Mouse (Mus musculus) liver, embryonic 11.5 days (tissue): Measurements from ENCODE around the gene Ttn. TPM values are rescaled to one million over a fixed set of nuclear protein-coding genes. Genes with fewer than 3 reads are reported as not detected.

Experiments
- ATAC-seq: fragments of 200-750 bp; cut with Nextera tagmentation; replicated peaks from 2 replicates; pipeline ENCODE4 v1.8.0; 2017; ENCODE audit warnings: moderate number of reproducible peaks, mild to moderate bottlenecking, moderate TSS enrichment, moderate library complexity; ENCODE audit not compliant: low FRiP score
- DNase-seq: peaks from one replicate; pipeline ENCODE4 v3.0.0-alpha.2; 2017; ENCODE audit warnings: low spot score
- H3K27ac ChIP-seq: fragments of 300-500 bp; sonication (generic); 2 replicates; pipeline ENCODE4 v1.5.1; 2014; ENCODE audit warnings: mild to moderate bottlenecking, low read depth, low read length, control low read depth
- H3K27me3 ChIP-seq: fragments of 300-500 bp; sonication (generic); replicated peaks from 2 replicates; pipeline ENCODE4 v1.6.1; 2014; ENCODE audit warnings: low read length, mixed read lengths; ENCODE audit not compliant: control insufficient read depth, insufficient read depth
- H3K36me3 ChIP-seq: fragments of 300-500 bp; sonication (generic); 2 replicates; pipeline ENCODE4 v1.6.1; 2014; ENCODE audit warnings: mild to moderate bottlenecking, low read length, moderate library complexity, mixed read lengths; ENCODE audit not compliant: control insufficient read depth, insufficient read depth
- H3K4me1 ChIP-seq: fragments of 300-500 bp; sonication (generic); replicated peaks from 2 replicates; pipeline ENCODE4 v1.6.1; 2014; ENCODE audit warnings: low read length, mixed read lengths; ENCODE audit not compliant: control insufficient read depth, insufficient read depth
- H3K4me2 ChIP-seq: fragments of 300-500 bp; sonication (generic); 2 replicates; pipeline ENCODE4 v1.6.1; 2014; ENCODE audit warnings: mild to moderate bottlenecking, control low read depth, moderate library complexity
- H3K4me3 ChIP-seq: fragments of 300-500 bp; sonication (generic); 2 replicates; pipeline ENCODE4 v1.5.1; 2014; ENCODE audit warnings: low read depth, low read length, control low read depth
- H3K9ac ChIP-seq: fragments of 300-500 bp; sonication (generic); 2 replicates; pipeline ENCODE4 v1.6.1; 2014; ENCODE audit warnings: low read depth, low read length, control low read depth
- H3K9me3 ChIP-seq: fragments of 300-500 bp; sonication (generic); 2 replicates; pipeline ENCODE4 v1.6.1; 2016; ENCODE audit warnings: low read length, inconsistent platforms, mixed read lengths; ENCODE audit not compliant: control insufficient read depth
- WGBS: fragments of 180-500 bp; shearing (Covaris S2); extraction: QIAGEN DNeasy Blood & Tissue Kit; methylation state at CpG from one replicate; pipeline ENCODE4 v1.1.7; 2014; 5-methylcytosine and 5-hydroxymethylcytosine counted together
- polyA plus RNA-seq: library from polyadenylated mRNA; unstranded; fragments of >200 nt; fragmentation: Nextera tagmentation; extraction: Ambion mirVana; gene quantifications from 2 replicates; pipeline ENCODE4 v1.2.1, GENCODE M21; 2014

The Ttn gene
- polyA plus RNA-seq, 1 experiment from 2014 or later: 4.5 TPM

DNA sequence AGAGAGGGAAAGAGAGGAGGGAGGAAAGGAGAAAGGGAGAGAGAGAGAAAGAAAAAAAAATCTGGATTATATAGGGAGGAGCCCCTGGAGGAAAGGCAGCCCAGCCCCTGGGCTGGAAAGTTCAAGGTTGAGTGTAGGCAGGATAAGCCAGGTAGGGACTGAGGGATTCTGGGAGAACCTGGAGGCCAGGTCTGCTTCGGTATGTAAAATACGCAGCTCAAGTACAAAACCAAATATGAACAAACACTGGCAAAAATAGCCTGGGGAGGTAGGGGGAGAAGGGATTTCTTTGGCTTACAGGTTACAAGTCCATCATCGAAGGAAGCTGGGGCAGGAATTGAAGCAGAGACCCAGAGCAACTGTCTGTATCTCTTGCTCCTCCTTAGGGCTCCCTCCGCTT is 5.0 kb upstream of the Ttn start:
- WGBS: 81% methylated on average over 4 of the region's 4 CpGs
- H3K4me3 ChIP-seq: no peak overlapping the region
- no peaks in the 10 kb centered on the region for H3K27me3 ChIP-seq
- no peaks in the 10 kb centered on the region for H3K36me3 ChIP-seq
- DNase-seq (no peak), ATAC-seq (no peak)
- no peaks in the 10 kb centered on the region for H3K4me1 ChIP-seq
- H3K9me3 ChIP-seq: no peaks in the 10 kb centered on the region
- H3K27ac ChIP-seq: no peak overlapping the region
- H3K9ac ChIP-seq: no peak overlapping the region
- no peak overlapping the region for H3K4me2 ChIP-seq

DNA sequence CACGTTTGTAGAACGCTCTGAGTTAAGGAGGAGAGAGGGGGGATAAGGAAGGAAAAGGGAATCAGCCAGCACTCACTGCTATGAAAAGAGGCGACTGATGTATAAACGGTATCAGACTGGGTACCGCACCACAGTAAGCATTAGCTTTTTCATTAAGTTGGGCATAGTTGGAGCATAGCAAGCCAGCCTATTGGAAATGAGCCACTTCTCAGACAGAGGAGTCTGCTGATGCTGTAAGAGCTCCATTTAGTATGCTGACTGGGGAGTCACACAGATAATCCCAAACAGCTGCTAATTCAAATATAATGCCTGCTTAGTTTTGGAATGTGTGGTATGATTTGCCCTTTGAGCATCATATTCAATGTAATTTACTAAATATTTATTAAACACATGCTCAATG is 2.0 kb upstream of the Ttn start:
- H3K4me2 ChIP-seq: no peak overlapping the region
- no peak overlapping the region for H3K4me3 ChIP-seq
- no peak overlapping the region for H3K27ac ChIP-seq

DNA sequence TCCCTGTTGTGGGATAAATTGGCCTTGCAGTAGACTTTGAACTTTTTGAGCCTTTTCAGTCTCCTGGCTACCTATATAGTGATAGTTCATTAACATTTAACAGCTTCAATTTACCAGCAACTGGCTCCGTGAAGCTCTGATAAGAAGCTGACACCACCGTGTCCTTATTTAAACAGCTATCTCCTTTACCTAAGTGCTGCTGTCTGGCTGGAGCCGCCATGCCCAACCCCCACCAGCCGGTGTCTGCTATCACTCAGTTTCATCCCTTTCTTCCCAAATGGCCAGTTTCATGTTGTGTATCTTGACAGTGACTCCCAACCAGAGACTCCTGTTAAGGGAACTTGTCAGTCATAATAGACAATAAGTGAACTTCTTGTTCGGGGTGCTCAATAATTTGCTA is 1.3 kb upstream of the Ttn start:
- ATAC-seq (0 out of 2 replicates have a peak, but pooled peaks have one; percentile 53), DNase-seq (no peak)
- H3K4me1 ChIP-seq: no peaks in the 10 kb centered on the region
- no peak overlapping the region for H3K27ac ChIP-seq
- no peak overlapping the region for H3K9ac ChIP-seq
- WGBS: 17% methylated on average over 5 of the region's 5 CpGs
- H3K4me2 ChIP-seq: no peak overlapping the region
- H3K4me3 ChIP-seq: no peak overlapping the region
- H3K36me3 ChIP-seq: no peaks in the 10 kb centered on the region
- H3K9me3 ChIP-seq: no peaks in the 10 kb centered on the region
- no peaks in the 10 kb centered on the region for H3K27me3 ChIP-seq

More for the DNA sequence above, 2.0 kb upstream of the Ttn start:
- Histone ChIP-seq H3K27me3 (no peaks in the 10 kb centered on the region), H3K4me1 (no peaks in the 10 kb centered on the region), H3K9me3 (no peaks in the 10 kb centered on the region), H3K9ac (no peak overlapping the region), H3K36me3 (no peaks in the 10 kb centered on the region)
- DNase-seq: no peak
- 79% methylated on average over 5 of the region's 5 CpGs for WGBS
- ATAC-seq: no peak

DNA sequence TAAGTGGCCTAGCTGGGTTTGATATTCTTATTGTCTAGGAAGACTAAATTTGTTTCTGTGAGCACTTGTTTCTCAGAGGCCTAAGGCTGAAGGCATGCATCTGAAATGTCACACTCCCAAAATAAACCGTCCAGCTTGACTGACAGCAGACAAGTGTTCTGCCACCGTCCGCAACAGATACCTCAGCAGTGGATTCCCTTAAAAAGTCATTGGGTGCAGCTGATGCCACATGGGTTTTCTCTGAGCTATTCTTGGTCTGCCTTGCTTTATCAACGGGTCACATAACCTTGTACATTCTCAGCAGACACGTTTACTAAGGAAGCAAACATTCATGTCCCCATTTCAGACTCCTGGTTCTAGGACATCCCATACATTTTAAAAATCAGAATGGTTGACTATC is 630 bp downstream of the Ttn start:
- H3K4me2 ChIP-seq: no peak overlapping the region
- no peak overlapping the region for H3K27ac ChIP-seq
- H3K36me3 ChIP-seq: no peaks in the 10 kb centered on the region
- H3K9me3 ChIP-seq: no peaks in the 10 kb centered on the region
- no peak overlapping the region for H3K4me3 ChIP-seq
- H3K27me3 ChIP-seq: no peaks in the 10 kb centered on the region
- no peaks in the 10 kb centered on the region for H3K4me1 ChIP-seq
- no peak for ATAC-seq
- no peak overlapping the region for H3K9ac ChIP-seq
- no peak for DNase-seq
- WGBS: 57% methylated on average over 5 of the region's 5 CpGs

DNA sequence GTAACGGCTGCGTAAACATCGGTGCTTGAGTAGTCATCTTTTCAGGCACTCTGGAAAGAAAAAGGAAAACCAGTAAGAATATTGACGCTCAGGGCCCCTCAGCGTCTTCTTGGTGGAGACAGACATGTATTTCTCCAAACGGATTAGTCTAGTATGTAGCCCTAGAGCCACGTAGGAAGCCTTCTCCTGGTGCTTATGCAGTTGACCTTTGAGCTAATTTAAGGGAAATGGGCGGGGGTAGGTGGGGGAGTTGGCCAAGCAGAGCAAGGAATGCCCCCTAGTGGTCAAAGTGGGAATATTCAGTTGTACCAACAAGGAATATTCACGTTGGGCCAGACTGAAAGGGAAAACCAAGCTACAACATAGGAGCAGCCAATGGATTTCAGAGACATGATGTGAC is 2.2 kb downstream of the Ttn start:
- 52% methylated on average over 9 of the region's 9 CpGs for WGBS
- Histone ChIP-seq H3K9me3 (no peaks in the 10 kb centered on the region), H3K4me2 (no peak overlapping the region), H3K4me1 (no peaks in the 10 kb centered on the region), H3K36me3 (no peaks in the 10 kb centered on the region), H3K27me3 (no peaks in the 10 kb centered on the region), H3K4me3 (no peak overlapping the region), H3K27ac (no peak overlapping the region), H3K9ac (no peak overlapping the region)
- no peak for DNase-seq
- ATAC-seq: no peak; the same call in 1 of the 2 replicates

DNA sequence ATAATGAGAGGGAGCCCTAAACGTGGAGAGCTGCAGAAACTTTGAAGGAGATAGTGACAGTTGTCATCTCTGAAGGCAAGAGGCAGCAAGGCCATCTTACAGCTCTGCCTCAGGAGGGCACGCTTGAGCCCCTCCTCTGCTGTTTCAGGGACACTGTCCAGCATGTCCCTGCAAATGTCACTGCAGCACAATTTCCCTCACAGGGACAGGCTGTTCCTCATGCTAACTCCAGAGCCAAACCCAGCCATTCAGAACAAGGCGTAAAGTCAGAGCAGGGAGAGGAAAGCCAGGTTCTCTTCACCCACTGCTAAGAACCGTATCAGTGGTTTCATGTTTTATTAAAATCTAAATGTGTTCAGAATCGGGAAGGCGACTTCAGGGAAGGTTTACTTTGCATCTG is 4.7 kb downstream of the Ttn start:
- WGBS: 79% methylated on average over 6 of the region's 6 CpGs
- no peak overlapping the region for H3K9ac ChIP-seq
- H3K27me3 ChIP-seq: no peaks in the 10 kb centered on the region
- H3K9me3 ChIP-seq: no peaks in the 10 kb centered on the region
- H3K4me2 ChIP-seq: no peak overlapping the region
- no peak overlapping the region for H3K27ac ChIP-seq
- H3K4me3 ChIP-seq: no peak overlapping the region
- no peaks in the 10 kb centered on the region for H3K4me1 ChIP-seq
- H3K36me3 ChIP-seq: no peaks in the 10 kb centered on the region
- DNase-seq (no peak), ATAC-seq (no peak)

DNA sequence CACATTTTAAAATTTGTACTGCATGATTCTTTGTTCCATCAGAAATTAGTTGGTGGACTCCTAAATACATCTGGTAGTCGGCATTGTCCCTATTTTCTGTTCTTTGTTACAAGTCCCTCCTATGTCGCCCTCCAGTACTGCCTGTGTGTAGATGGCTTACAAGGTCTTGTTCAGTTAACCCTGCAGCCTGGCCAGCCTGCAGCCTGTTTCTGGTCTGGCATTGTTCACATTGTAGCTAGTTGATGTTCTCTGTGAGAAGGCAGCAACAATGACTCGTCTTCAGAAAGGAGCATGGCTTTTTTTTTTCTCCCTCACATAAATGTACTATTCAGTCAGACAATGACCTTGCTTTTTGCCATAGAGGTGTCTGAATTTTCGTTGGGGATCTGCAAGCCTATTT is 10.3 kb downstream of the Ttn start:
- H3K9ac ChIP-seq: no peak overlapping the region
- no peaks in the 10 kb centered on the region for H3K9me3 ChIP-seq
- 76% methylated on average over 4 of the region's 4 CpGs for WGBS
- no peak overlapping the region for H3K27ac ChIP-seq
- no peak for ATAC-seq
- no peaks in the 10 kb centered on the region for H3K36me3 ChIP-seq
- no peak overlapping the region for H3K4me2 ChIP-seq
- no peak overlapping the region for H3K4me3 ChIP-seq
- H3K27me3 ChIP-seq: no peaks in the 10 kb centered on the region
- DNase-seq: no peak
- no peaks in the 10 kb centered on the region for H3K4me1 ChIP-seq

DNA sequence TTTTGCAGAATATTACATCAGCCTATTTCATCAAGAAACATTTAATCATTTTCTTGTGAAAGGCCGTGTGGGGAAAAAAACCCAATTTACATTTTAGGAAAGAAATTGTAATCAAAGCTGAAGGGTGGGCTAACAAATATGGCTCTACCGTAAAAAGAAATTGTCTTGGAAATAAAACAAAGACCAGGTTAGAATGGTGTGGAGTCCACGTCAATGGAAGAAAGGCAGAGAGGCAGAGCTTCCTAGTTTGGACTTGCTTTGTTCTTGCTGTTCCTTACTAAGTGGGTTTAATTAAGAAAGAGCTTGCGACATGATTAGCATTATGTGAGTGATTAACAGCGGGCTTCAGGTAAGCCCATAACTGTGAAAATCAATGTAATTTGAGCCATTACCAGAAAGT is 11.3 kb downstream of the Ttn start:
- Histone ChIP-seq H3K36me3 (no peaks in the 10 kb centered on the region), H3K27ac (no peak overlapping the region), H3K4me1 (no peaks in the 10 kb centered on the region), H3K4me3 (no peak overlapping the region), H3K9ac (no peak overlapping the region), H3K4me2 (no peak overlapping the region), H3K27me3 (no peaks in the 10 kb centered on the region), H3K9me3 (no peaks in the 10 kb centered on the region)
- ATAC-seq (no peak), DNase-seq (no peak)
- WGBS: 72% methylated on average over 5 of the region's 5 CpGs

DNA sequence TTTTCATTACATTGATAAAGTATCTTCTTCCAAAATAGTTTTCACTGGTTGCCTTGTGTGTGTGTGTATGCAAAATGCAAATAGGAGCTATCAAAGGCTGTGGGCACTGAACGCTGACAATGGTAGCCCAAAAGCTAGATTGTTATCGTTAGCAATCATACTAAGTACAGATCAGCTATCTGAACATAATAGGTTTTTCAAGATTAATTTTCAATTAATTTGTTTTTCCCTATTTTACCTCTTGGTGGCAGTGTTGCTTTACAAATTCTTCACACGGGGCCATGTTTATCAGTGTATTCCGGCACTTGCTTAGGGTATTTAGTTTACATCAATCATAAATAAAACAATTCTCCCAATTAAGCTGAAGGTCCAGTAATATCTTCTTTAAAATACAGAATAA is 11.7 kb downstream of the Ttn start:
- Histone ChIP-seq H3K4me3 (no peak overlapping the region), H3K4me1 (no peaks in the 10 kb centered on the region), H3K27ac (no peak overlapping the region), H3K9me3 (no peaks in the 10 kb centered on the region), H3K4me2 (no peak overlapping the region), H3K9ac (no peak overlapping the region), H3K27me3 (no peaks in the 10 kb centered on the region), H3K36me3 (no peaks in the 10 kb centered on the region)
- 18% methylated on average over 4 of the region's 4 CpGs for WGBS
- DNase-seq (no peak), ATAC-seq (no peak)
